Mouse (Mus musculus): ENCODE measurements around the gene Med25. TPM values are rescaled to one million over a fixed set of nuclear protein-coding genes. Genes with fewer than 3 reads are reported as not detected.

Gene Med25
- polyA plus RNA-seq, 1 experiment from 2014 or later = 76.8 TPM

MicroRNAs encoded within 50 kb of the gene (microRNA counts, 519-probe panel; counts per million panel counts)
- not detected for microRNA mmu-miR-707

Small RNAs within 50 kb of the gene (microRNA-seq; reads per million reads assigned to microRNA genes)
- gene Mir707 = not detected

Other genes with a start within 250 kb of the Med25 start
- gene Myh14, start 221.9 kb downstream of the Med25 start, polyA plus RNA-seq (2016; fragmentation: Nextera tagmentation; extraction: Ambion mirVana) = 0.59 and 1.0 TPM in 2 replicates
- not detected in 2 replicates for gene Izumo2, start 184.0 kb downstream of the Med25 start, polyA plus RNA-seq (2016; fragmentation: Nextera tagmentation; extraction: Ambion mirVana)
- gene Vrk3, start 144.3 kb downstream of the Med25 start, polyA plus RNA-seq (2016; fragmentation: Nextera tagmentation; extraction: Ambion mirVana) = 29.4 and 32.2 TPM in 2 replicates
- 0.78 and 0.98 TPM in 2 replicates for gene Zfp473, start 141.7 kb downstream of the Med25 start, polyA plus RNA-seq (2016; fragmentation: Nextera tagmentation; extraction: Ambion mirVana)
- gene Nup62, start 76.6 kb downstream of the Med25 start, polyA plus RNA-seq (2016; fragmentation: Nextera tagmentation; extraction: Ambion mirVana) = 90.9 and 93.3 TPM in 2 replicates
- 0.78 and 1.1 TPM in 2 replicates for gene Il4i1, start 76.3 kb downstream of the Med25 start, polyA plus RNA-seq (2016; fragmentation: Nextera tagmentation; extraction: Ambion mirVana)
- 2.6 and 2.7 TPM in 2 replicates for gene Atf5, start 76.1 kb downstream of the Med25 start, polyA plus RNA-seq (2016; fragmentation: Nextera tagmentation; extraction: Ambion mirVana)
- gene Akt1s1, start 43.7 kb downstream of the Med25 start, polyA plus RNA-seq (2016; fragmentation: Nextera tagmentation; extraction: Ambion mirVana) = 105 and 108 TPM in 2 replicates
- gene Tbc1d17, start 43.6 kb downstream of the Med25 start, polyA plus RNA-seq (2016; fragmentation: Nextera tagmentation; extraction: Ambion mirVana) = 60.0 and 61.2 TPM in 2 replicates
- 23.3 and 27.0 TPM in 2 replicates for gene Pnkp, start 35.6 kb downstream of the Med25 start, polyA plus RNA-seq (2016; fragmentation: Nextera tagmentation; extraction: Ambion mirVana)
- gene Ptov1, start 22.9 kb downstream of the Med25 start, polyA plus RNA-seq (2016; fragmentation: Nextera tagmentation; extraction: Ambion mirVana) = 308 and 321 TPM in 2 replicates
- 12.0 and 12.6 TPM in 2 replicates for gene Fuz, start 3.4 kb upstream of the Med25 start, polyA plus RNA-seq (2016; fragmentation: Nextera tagmentation; extraction: Ambion mirVana)
- 74.5 and 77.2 TPM in 2 replicates for gene Ap2a1, start 36.8 kb upstream of the Med25 start, polyA plus RNA-seq (2016; fragmentation: Nextera tagmentation; extraction: Ambion mirVana)
- gene Tsks, start 50.5 kb upstream of the Med25 start, polyA plus RNA-seq (2016; fragmentation: Nextera tagmentation; extraction: Ambion mirVana) = 0.19 TPM in 1 of 2 replicates, not detected in the other
- 10.7 and 11.5 TPM in 2 replicates for gene Cpt1c, start 82.1 kb upstream of the Med25 start, polyA plus RNA-seq (2016; fragmentation: Nextera tagmentation; extraction: Ambion mirVana)
- gene Prmt1, start 93.9 kb upstream of the Med25 start, polyA plus RNA-seq (2016; fragmentation: Nextera tagmentation; extraction: Ambion mirVana) = 377 and 394 TPM in 2 replicates
- 59.5 and 60.8 TPM in 2 replicates for gene Irf3, start 104.9 kb upstream of the Med25 start, polyA plus RNA-seq (2016; fragmentation: Nextera tagmentation; extraction: Ambion mirVana)
- gene Bcl2l12, start 106.0 kb upstream of the Med25 start, polyA plus RNA-seq (2016; fragmentation: Nextera tagmentation; extraction: Ambion mirVana) = 42.1 and 42.5 TPM in 2 replicates
- 37.0 and 41.2 TPM in 2 replicates for gene Scaf1, start 123.7 kb upstream of the Med25 start, polyA plus RNA-seq (2016; fragmentation: Nextera tagmentation; extraction: Ambion mirVana)
- gene Rras, start 125.2 kb upstream of the Med25 start, polyA plus RNA-seq (2016; fragmentation: Nextera tagmentation; extraction: Ambion mirVana) = 79.3 and 79.4 TPM in 2 replicates
- gene Prr12, start 160.2 kb upstream of the Med25 start, polyA plus RNA-seq (2016; fragmentation: Nextera tagmentation; extraction: Ambion mirVana) = 7.1 and 7.2 TPM in 2 replicates
- gene Nosip, start 169.7 kb upstream of the Med25 start, polyA plus RNA-seq (2016; fragmentation: Nextera tagmentation; extraction: Ambion mirVana) = 43.3 and 45.7 TPM in 2 replicates
- gene Prrg2, start 170.0 kb upstream of the Med25 start, polyA plus RNA-seq (2016; fragmentation: Nextera tagmentation; extraction: Ambion mirVana) = 13.6 and 14.0 TPM in 2 replicates
- gene Rcn3, start 199.5 kb upstream of the Med25 start, polyA plus RNA-seq (2016; fragmentation: Nextera tagmentation; extraction: Ambion mirVana) = 290 and 291 TPM in 2 replicates
- 28.1 and 28.3 TPM in 2 replicates for gene Fcgrt, start 211.1 kb upstream of the Med25 start, polyA plus RNA-seq (2016; fragmentation: Nextera tagmentation; extraction: Ambion mirVana)
- 1,003 and 1,022 TPM in 2 replicates for gene Rps11, start 231.7 kb upstream of the Med25 start, polyA plus RNA-seq (2016; fragmentation: Nextera tagmentation; extraction: Ambion mirVana)
- 868 and 880 TPM in 2 replicates for gene Rpl13a, start 236.0 kb upstream of the Med25 start, polyA plus RNA-seq (2016; fragmentation: Nextera tagmentation; extraction: Ambion mirVana)
- 0.22 and 0.50 TPM in 2 replicates for gene Gm45713, start 243.5 kb upstream of the Med25 start, polyA plus RNA-seq (2016; fragmentation: Nextera tagmentation; extraction: Ambion mirVana)
- 1.1 and 1.2 TPM in 2 replicates for gene Flt3l, start 243.7 kb upstream of the Med25 start, polyA plus RNA-seq (2016; fragmentation: Nextera tagmentation; extraction: Ambion mirVana)

Data from heart, embryonic 12.5 days (tissue).